ENCODE assay signal across 23 mouse cellular contexts in the genomic region with DNA sequence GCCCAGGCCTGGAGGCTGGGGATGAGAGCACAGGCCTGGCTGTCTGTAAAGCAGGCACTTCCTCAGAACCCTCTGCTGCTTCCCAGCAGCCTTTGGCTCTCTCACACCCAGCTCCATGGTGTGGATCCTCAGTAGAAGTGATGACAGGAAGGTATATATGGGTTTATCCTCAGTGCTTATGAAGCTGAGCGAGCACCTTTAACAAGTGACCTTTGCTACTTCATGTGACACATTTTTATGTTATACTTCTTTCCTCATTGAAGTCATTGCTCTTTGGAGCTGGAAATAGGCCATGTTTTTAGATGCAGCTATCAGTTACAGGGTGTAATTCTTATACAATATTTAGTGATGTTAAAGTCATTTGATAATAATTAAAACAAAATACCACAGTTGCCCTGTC.
"Had no signal": no experiment of that assay in that cellular context is flagged by ENCODE, and none has a peak within 500 bp of the region (broad histone marks: within the 10 kb centered on the region; RNA-seq: fewer than 3 reads in every experiment).

No protein-coding gene starts in this region.

- DNase-seq: forebrain, postnatal 0 days; gastrocnemius, postnatal 25 days; heart, adult 2 months; heart, postnatal 10 days; heart, postnatal 4 days; kidney, adult 11 months; kidney, adult 2 months; kidney, postnatal 10 days; kidney, postnatal 25 days; kidney, postnatal 4 days; layer of hippocampus, adult 9-11 months; layer of hippocampus, postnatal 36 days; left cerebral cortex, postnatal 4 days had no signal

- H3K4me3 ChIP-seq: heart, adult 2 months; hindbrain, embryonic 10.5 days; hindbrain, embryonic 12.5 days; limb, embryonic 13.5 days; limb, embryonic 15.5 days; liver, embryonic 12.5 days had no signal

- H3K4me2 ChIP-seq: heart, embryonic 11.5 days; hindbrain, embryonic 12.5 days; hindbrain, embryonic 14.5 days; limb, embryonic 13.5 days; limb, embryonic 15.5 days; liver, embryonic 12.5 days had no signal

- ATAC-seq: forebrain, postnatal 0 days; hindbrain, embryonic 16.5 days; inflammation-experienced regulatory T-cells, adult 6 months; liver, embryonic 12.5 days had no signal

- H3K9ac ChIP-seq: forebrain, postnatal 0 days; hindbrain, embryonic 12.5 days; hindbrain, embryonic 14.5 days; limb, embryonic 13.5 days; limb, embryonic 15.5 days; liver, embryonic 12.5 days; liver, embryonic 14.5 days had no signal

- H3K4me1 ChIP-seq: hindbrain, embryonic 12.5 days; limb, embryonic 13.5 days; limb, embryonic 15.5 days; liver, embryonic 12.5 days had no signal

- H3K27ac ChIP-seq: heart, adult 2 months; hindbrain, embryonic 10.5 days; hindbrain, embryonic 12.5 days; hindbrain, embryonic 14.5 days; limb, embryonic 13.5 days; limb, embryonic 15.5 days; liver, embryonic 12.5 days; liver, embryonic 14.5 days had no signal

- H3K27me3 ChIP-seq: hindbrain, embryonic 12.5 days; limb, embryonic 13.5 days; limb, embryonic 15.5 days; liver, embryonic 12.5 days had no signal

- H3K36me3 ChIP-seq: hindbrain, embryonic 12.5 days had no signal

- H3K9me3 ChIP-seq: hindbrain, embryonic 10.5 days; hindbrain, embryonic 12.5 days; limb, embryonic 13.5 days; limb, embryonic 15.5 days; liver, embryonic 12.5 days had no signal
